Mouse (Mus musculus) midbrain, embryonic 10.5 days (tissue): ENCODE results near the gene Trim2. TPM values are rescaled to one million over a fixed set of nuclear protein-coding genes. Genes with fewer than 3 reads are reported as not detected.

Experiments
- DNase-seq: peaks from one replicate; pipeline ENCODE4 v3.0.0-alpha.2; 2017; ENCODE audit warnings: low spot score
- H3K27ac ChIP-seq: fragments of 300-500 bp; sonication (generic); replicated peaks from 2 replicates; pipeline ENCODE4 v1.5.1; 2016; ENCODE audit warnings: mild to moderate bottlenecking
- H3K27me3 ChIP-seq: fragments of 300-500 bp; sonication (generic); 2 replicates; pipeline ENCODE4 v1.6.1; 2016; ENCODE audit warnings: low read depth, mild to moderate bottlenecking; ENCODE audit not compliant: poor library complexity, severe bottlenecking
- H3K36me3 ChIP-seq: fragments of 300-500 bp; sonication (generic); 2 replicates; pipeline ENCODE4 v1.6.1; 2016; ENCODE audit warnings: mild to moderate bottlenecking, moderate library complexity
- H3K4me1 ChIP-seq: fragments of 300-500 bp; sonication (generic); 2 replicates; pipeline ENCODE4 v1.6.1; 2016
- H3K4me3 ChIP-seq: fragments of 300-500 bp; sonication (generic); 2 replicates; pipeline ENCODE4 v1.5.1; 2016; ENCODE audit warnings: mild to moderate bottlenecking, moderate library complexity
- H3K9me3 ChIP-seq: fragments of 300-500 bp; sonication (generic); replicated peaks from 2 replicates; pipeline ENCODE4 v1.6.1; 2016; ENCODE audit warnings: mild to moderate bottlenecking
- WGBS: fragments of 180-500 bp; shearing (Covaris S2); methylation state at CpG from one replicate; pipeline ENCODE4 v1.1.7; 2016; 5-methylcytosine and 5-hydroxymethylcytosine counted together
- polyA plus RNA-seq: library from polyadenylated mRNA; unstranded; fragments of >200 nt; fragmentation: Nextera tagmentation; extraction: Ambion mirVana; gene quantifications from 2 replicates; pipeline ENCODE4 v1.2.1, GENCODE M21; 2016

Gene Trim2
- 81.7 and 116 TPM in 2 replicates for polyA plus RNA-seq

GRCm38 (mm10) chr3:84306777-84307176 is at the start of gene Trim2:
Gene Trim2 (minus strand): TSS chr3:84306877.
- Histone ChIP-seq H3K4me3 (peak within 1 kb of the TSS; percentile 60), H3K27ac (peak within 1 kb of the TSS; percentile 85), H3K9me3 (peaks cover 6% of the 10 kb centered on the region), H3K27me3 (peaks cover 43% of the 10 kb centered on the region), H3K36me3 (0 out of 2 replicates have a peak, but pooled peaks cover 3% of the 10 kb centered on the region), H3K4me1 (peaks cover 47% of the 10 kb centered on the region)
- 92% methylated on average over 3 of the region's 3 CpGs for WGBS
- DNase-seq, result no peak

GRCm38 (mm10) chr3:84355930-84356689 is 49.4 kb upstream of the Trim2 start:
- DNase-seq, result no peak
- peaks cover 10% of the 10 kb centered on the region; the same call in 1 of the 2 replicates for H3K4me1 ChIP-seq

GRCm38 (mm10) chr3:84352353-84353034 is 45.8 kb upstream of the Trim2 start:
- H3K27ac ChIP-seq, result 0 out of 2 replicates have a peak overlapping the region, but pooled peaks have one; percentile 9
- H3K4me3 ChIP-seq, result no peak overlapping the region
- 40% methylated on average over 5 of the region's 5 CpGs for WGBS

More at GRCm38 (mm10) chr3:84355930-84356689, 49.4 kb upstream of the Trim2 start:
- 56% methylated on average over 12 of the region's 12 CpGs for WGBS
- Histone ChIP-seq H3K4me3 (no peak overlapping the region), H3K27me3 (no peaks in the 10 kb centered on the region; the same call in 1 of the 2 replicates), H3K36me3 (no peaks in the 10 kb centered on the region), H3K27ac (no peak overlapping the region), H3K9me3 (no peaks in the 10 kb centered on the region)

GRCm38 (mm10) chr3:84350311-84350710 is 43.6 kb upstream of the Trim2 start:
- Histone ChIP-seq H3K9me3 (no peaks in the 10 kb centered on the region), H3K4me3 (no peak overlapping the region), H3K27me3 (peaks cover 33% of the 10 kb centered on the region), H3K4me1 (peaks cover 45% of the 10 kb centered on the region), H3K27ac (0 out of 2 replicates have a peak overlapping the region, but pooled peaks have one; percentile 1), H3K36me3 (no peaks in the 10 kb centered on the region)
- DNase-seq, result no peak
- WGBS, result 78% methylated on average over 6 of the region's 6 CpGs

More at GRCm38 (mm10) chr3:84352353-84353034, 45.8 kb upstream of the Trim2 start:
- peaks cover 15% of the 10 kb centered on the region for H3K27me3 ChIP-seq
- no peaks in the 10 kb centered on the region for H3K36me3 ChIP-seq
- peaks cover 26% of the 10 kb centered on the region for H3K4me1 ChIP-seq
- H3K9me3 ChIP-seq, result no peaks in the 10 kb centered on the region
- peak; percentile 74 for DNase-seq

DNA sequence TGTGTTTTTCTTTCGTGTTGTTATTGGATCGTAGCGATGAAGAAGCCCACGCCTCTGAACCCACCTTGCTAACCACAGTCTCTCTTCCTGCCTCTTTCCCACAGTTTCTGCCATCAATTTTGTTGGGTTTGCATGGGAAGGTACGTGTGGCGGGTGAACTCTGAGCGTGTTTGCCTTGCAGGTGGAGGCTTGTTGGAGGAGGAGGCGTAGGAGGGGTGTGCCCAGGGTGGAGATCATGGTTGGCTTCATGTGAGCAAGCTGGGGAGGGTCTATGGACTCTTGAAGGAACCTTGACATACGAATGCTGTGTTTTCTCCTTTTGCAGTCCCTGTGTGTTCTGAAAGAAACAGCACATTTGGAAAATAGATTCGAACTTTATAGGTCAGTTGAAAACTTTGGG is 43.1 kb upstream of the Trim2 start:
- 94% methylated on average over 10 of the region's 10 CpGs for WGBS
- peaks cover 49% of the 10 kb centered on the region for H3K4me1 ChIP-seq
- no peaks in the 10 kb centered on the region for H3K36me3 ChIP-seq
- H3K4me3 ChIP-seq, result no peak overlapping the region
- no peak for DNase-seq
- no peaks in the 10 kb centered on the region for H3K9me3 ChIP-seq
- peaks cover 33% of the 10 kb centered on the region for H3K27me3 ChIP-seq
- H3K27ac ChIP-seq, result no peak overlapping the region

GRCm38 (mm10) chr3:84347426-84347825 is 40.7 kb upstream of the Trim2 start:
- H3K36me3 ChIP-seq, result no peaks in the 10 kb centered on the region
- H3K27ac ChIP-seq, result peak overlapping the region; percentile 46; the same call in 1 of the 2 replicates
- H3K27me3 ChIP-seq, result peaks cover 49% of the 10 kb centered on the region
- 74% methylated on average over 4 of the region's 4 CpGs for WGBS
- H3K4me3 ChIP-seq, result no peak overlapping the region
- peaks cover 50% of the 10 kb centered on the region for H3K4me1 ChIP-seq
- DNase-seq, result no peak
- no peaks in the 10 kb centered on the region for H3K9me3 ChIP-seq

DNA sequence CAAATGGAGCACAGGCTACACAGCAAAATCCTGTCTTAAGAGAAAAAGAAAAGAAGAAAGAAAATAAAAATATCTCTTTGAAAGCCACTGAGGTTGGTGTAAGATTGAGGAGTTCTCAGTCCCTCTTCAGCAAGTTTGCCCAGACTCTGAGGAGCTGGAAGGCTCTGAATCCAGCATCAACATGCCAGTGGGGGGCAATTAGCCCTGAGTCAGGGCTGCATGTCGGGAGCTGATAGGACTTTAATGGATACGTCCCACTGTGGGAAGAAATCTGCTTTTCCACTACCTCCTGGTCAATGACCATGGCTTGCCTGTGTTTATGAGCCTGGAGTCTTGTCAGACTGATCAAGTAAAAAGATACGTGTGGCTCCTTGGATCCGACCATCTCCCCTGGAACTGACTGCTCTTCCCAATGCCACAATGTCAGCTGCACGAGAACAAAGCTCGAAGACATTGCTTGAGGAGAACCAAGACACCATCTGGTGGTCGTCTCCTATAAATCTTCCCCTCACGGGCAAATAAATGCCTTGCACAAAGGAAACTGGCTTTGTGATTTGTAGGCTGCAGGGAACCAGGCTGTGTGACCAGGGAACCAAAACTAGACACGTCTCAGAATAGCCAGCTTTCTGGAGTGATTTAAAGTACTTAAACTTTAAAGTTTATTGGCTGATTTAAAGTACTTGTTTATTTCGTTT is 39.9 kb upstream of the Trim2 start:
- no peak for DNase-seq
- Histone ChIP-seq H3K27ac (0 out of 2 replicates have a peak overlapping the region, but pooled peaks have one; percentile 24), H3K9me3 (no peaks in the 10 kb centered on the region), H3K36me3 (no peaks in the 10 kb centered on the region), H3K27me3 (peaks cover 49% of the 10 kb centered on the region), H3K4me1 (peaks cover 56% of the 10 kb centered on the region), H3K4me3 (no peak overlapping the region)
- WGBS, result 29% methylated on average over 10 of the region's 10 CpGs

- H3K4me1 ChIP-seq, result peaks cover 55% of the 10 kb centered on the region
- WGBS, result 59% methylated on average over 6 of the region's 6 CpGs
- H3K27me3 ChIP-seq, result peaks cover 49% of the 10 kb centered on the region
- no peaks in the 10 kb centered on the region for H3K9me3 ChIP-seq
- H3K27ac ChIP-seq, result no peak overlapping the region
- no peak for DNase-seq
- H3K4me3 ChIP-seq, result peak overlapping the region; percentile 50
- no peaks in the 10 kb centered on the region for H3K36me3 ChIP-seq
These were observed 38.9 kb upstream of the Trim2 start for GRCm38 (mm10) chr3:84345646-84345980.

DNA sequence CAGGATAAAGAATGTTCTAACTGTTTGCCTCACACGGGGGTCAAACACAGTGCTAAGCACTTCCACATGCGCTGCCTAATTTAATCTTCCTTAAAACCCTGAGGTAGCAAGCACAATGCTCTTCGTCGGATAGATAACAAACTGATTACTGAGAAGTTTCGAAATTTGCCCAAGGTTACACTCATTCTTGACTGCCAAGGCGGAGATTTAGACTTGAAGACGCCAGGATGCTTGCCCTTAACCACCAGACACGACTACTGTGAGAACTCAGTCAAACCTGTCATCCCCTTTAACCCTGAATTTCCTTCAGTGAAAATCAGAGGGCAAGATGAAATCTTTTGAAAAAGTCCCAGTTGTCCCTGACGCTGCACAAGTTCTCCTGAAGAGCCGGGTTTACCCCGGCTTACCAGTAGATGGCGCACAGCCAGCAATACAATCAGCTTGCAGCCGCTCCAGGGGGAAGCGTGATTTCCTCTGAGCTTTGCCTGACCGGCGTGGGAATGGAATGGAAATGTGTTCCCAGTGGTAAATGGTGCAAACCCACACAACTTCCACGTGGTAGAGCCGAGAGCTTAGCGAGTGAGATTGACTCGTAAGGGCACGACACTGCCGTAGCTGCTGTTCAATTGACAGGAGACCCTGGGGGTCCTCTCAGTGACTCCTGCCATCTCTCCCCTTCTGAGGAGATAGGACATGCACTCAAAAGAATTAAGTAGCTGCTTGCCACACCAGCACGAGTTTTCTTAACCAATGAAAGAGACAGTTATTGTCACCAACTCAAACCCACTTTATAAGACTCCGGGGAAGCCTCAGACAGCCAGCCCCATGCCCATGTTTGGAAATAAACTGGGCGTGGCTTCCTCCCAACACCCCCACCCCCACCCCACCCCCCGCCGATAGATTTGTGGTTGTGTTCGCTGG is 38.3 kb upstream of the Trim2 start:
- WGBS, result 13% methylated on average over 28 of the region's 28 CpGs
- H3K4me3 ChIP-seq, result peak overlapping the region; percentile 50
- H3K27ac ChIP-seq, result no peak overlapping the region
- H3K9me3 ChIP-seq, result no peaks in the 10 kb centered on the region
- H3K4me1 ChIP-seq, result peaks cover 52% of the 10 kb centered on the region
- peak; percentile 84 for DNase-seq
- no peaks in the 10 kb centered on the region for H3K36me3 ChIP-seq
- H3K27me3 ChIP-seq, result peaks cover 49% of the 10 kb centered on the region

- H3K36me3 ChIP-seq, result no peaks in the 10 kb centered on the region
- 88% methylated on average over 9 of the region's 9 CpGs for WGBS
These were observed 36.4 kb upstream of the Trim2 start for GRCm38 (mm10) chr3:84343101-84343500.

GRCm38 (mm10) chr3:84341811-84342210 is 35.1 kb upstream of the Trim2 start:
- peak overlapping the region; percentile 29; the same call in 1 of the 2 replicates for H3K27ac ChIP-seq
- H3K27me3 ChIP-seq, result peaks cover 28% of the 10 kb centered on the region
- no peaks in the 10 kb centered on the region for H3K9me3 ChIP-seq
- DNase-seq, result no peak
- H3K4me1 ChIP-seq, result peaks cover 38% of the 10 kb centered on the region
- H3K4me3 ChIP-seq, result no peak overlapping the region
- no peaks in the 10 kb centered on the region for H3K36me3 ChIP-seq
- 73% methylated on average over 7 of the region's 7 CpGs for WGBS

More at GRCm38 (mm10) chr3:84343101-84343500, 36.4 kb upstream of the Trim2 start:
- no peak for DNase-seq
- Histone ChIP-seq H3K27me3 (peaks cover 40% of the 10 kb centered on the region), H3K9me3 (no peaks in the 10 kb centered on the region), H3K27ac (no peak overlapping the region), H3K4me3 (no peak overlapping the region), H3K4me1 (peaks cover 51% of the 10 kb centered on the region)
